Mouse (Mus musculus) gastrocnemius, adult 8-10 months (tissue): Measurements from ENCODE around the gene Arpc2. TPM values are rescaled to one million over a fixed set of nuclear protein-coding genes. Genes with fewer than 3 reads are reported as not detected.

Experiments used
- DNase-seq, 2 experiments: peaks; one replicate each; pipeline ENCODE4 v3.0.0; 2022; ENCODE audit warnings: low spot score in 2 of 2
- microRNA-seq: library from miRNA; unstranded; fragments of <30 nt; microRNA quantifications from one replicate; pipeline ENCODE4 v1.2.0, GENCODE M21; 2022
- total RNA-seq, 4 experiments: library from RNA; stranded (reverse); gene quantifications; 2 replicates each; pipeline ENCODE4 v1.2.4; 2022

Arpc2 gene
- total RNA-seq, 4 experiments from 2014 or later, result 70.0 to 81.5 (median 72.2) TPM

- no peak for DNase-seq
Measured at GRCm38 (mm10) chr1:74300347-74301110, 64.6 kb downstream of the Arpc2 start.

GRCm38 (mm10) chr1:74302229-74302628, 66.3 kb downstream of the Arpc2 start:
- DNase-seq, result no peak

DNA sequence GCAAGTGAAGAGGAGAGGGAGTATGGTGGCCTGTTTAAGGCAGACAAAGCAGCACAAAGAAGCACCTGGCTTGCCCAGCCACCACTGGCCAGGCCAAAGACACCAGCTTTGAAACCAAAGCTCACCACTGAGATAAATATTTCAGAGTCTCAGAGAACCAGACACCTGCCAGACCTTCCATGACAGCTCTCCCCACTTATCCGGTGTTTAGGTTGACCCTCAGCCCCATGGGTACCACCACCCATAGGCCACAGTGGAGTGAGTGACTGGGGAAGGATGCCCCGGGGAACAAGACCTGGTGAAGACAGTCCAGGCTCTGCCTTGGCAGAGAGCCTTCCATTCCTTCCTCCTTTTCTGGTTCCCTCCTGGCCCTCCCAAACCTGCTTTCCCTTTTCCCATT, 67.0 kb downstream of the Arpc2 start:
- DNase-seq, result no peak

GRCm38 (mm10) chr1:74303509-74304338, 67.8 kb downstream of the Arpc2 start:
- DNase-seq, result peak; percentile 75 to 79

DNA sequence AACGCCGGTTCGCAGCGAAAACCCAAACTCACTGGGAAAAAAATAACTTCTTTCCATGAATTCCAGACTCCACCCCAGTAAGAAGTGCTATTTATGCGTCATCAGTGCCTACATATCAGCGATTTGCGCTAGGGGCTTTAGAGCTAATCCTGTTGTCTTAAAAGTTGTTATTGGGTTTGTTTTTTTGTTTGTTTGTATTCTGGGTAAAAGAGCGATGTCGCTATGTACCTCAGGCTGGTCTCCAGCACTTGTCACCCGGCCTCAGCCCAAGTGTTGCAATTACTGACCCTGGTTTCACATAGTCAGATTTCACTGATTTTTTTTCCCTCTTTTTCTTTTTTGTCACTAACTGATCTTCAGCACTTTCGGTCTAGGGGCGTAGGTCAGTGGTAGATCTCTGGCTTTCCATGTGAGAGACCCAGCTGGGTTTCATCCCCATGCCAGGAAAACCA, 68.5 kb downstream of the Arpc2 start:
- DNase-seq, result no peak

DNA sequence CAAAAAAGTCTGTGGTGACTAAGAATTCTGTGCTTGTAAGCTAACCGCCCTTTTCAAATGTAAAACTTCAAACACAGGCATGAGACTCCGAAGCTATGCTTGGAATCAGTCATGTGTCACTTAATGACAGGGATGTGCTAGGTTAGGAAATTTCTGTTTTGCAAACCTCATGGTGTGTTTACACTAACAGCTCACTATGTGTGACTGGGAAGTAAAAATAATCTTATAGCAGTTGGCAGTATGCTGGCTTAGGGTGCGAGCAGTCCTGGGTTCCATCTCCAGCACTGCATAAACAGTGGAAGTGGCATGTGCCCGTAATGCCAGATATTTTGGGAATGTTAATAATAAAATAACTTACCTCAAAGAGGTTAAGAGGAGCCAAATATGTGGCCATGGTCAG, 69.1 kb downstream of the Arpc2 start:
- DNase-seq, result no peak

DNA sequence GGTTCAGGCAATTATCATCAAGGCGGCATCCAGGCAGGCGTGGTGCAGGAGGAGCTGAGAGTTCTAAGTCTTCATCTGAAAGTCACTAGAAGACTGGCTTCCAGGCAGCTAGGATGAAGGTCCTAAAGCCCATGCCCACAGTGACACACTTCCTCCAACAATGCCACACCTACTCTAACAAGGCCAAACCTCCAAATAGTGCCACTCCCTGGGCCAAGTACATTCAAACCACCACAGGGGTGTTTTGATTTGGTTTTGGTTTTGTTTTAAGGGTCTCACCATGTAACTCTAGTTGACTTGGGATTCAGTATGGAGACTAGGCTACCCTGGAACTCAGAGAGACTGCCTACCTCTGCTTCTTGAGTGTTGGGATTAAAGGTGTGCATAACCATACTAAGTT, 69.6 kb downstream of the Arpc2 start, which contains the start of gene Tmbim1:
Gene Tmbim1, minus strand, starts transcription at position 101 of the 400 bp plus-strand sequence.
- DNase-seq, result no peak

DNA sequence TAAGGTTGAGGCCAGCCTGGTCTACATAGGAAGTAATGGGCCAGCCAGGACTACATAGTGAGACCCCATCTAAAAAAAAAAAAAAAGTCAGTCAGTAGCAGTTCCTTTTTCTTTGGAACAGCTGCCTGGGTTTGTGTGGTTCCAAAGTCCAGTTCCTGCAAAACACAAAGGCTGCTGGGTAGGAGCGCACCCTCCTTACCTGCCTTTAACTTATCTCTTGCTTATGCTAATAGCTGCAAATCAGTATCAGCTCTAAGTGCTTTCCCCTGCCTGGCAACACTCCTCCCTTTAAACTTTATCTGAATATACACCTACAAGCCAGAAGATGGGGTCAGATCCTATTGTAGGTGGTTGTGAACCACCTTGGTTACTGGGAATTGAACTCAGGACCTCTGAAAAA, 71.3 kb downstream of the Arpc2 start:
- DNase-seq, result no peak

GRCm38 (mm10) chr1:74308001-74308964, 72.4 kb downstream of the Arpc2 start:
- DNase-seq, result no peak

DNA sequence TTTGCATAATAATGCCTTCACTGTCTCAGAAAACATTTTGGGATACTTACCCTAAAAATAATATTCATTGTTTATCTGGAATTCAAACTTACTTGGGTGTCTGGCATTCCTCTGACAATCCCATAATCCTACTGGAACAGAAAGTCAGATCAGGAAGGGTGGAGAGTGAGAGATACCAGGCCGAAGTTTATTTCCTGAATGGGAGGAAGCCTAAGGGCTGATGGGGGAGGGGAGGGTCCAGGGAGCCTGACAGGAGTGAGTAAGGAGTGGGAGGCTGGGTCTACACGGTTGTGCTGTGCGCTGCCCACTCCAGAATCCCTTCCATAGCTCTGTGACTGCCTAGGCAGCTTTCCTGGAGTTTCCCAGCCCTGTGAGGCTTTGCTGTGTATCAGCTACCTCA, 73.9 kb downstream of the Arpc2 start:
- DNase-seq, result no peak

DNA sequence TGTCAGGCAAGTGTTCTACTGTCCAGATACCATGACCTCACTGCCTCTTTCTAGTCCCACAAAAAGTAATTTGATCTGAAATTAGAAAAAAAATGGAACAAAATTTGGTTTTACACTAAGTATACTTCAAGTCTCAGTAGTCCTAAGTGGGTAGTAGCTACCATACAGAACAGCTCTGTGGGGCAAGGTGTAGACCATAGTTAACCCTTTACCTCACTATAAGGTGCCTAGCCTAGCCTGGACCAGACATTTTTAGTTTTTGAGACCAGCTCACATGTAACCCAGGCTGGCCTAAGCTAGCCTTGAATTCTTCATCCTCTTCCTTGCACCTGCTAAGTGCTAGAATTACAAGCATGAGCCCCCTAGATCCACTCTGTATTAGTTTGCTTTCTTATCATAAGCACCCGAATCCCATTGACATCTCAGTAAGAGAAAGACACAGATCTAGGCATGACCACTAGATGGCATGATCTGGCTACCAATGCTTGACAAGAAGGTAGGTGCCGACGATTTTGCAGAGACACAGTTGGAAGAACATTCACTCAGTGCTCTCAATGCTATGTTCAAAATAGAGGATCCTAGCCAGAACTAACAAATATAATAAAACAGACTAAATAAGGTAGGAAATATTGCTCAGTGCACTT, 77.3 kb downstream of the Arpc2 start:
- DNase-seq, result no peak

DNA sequence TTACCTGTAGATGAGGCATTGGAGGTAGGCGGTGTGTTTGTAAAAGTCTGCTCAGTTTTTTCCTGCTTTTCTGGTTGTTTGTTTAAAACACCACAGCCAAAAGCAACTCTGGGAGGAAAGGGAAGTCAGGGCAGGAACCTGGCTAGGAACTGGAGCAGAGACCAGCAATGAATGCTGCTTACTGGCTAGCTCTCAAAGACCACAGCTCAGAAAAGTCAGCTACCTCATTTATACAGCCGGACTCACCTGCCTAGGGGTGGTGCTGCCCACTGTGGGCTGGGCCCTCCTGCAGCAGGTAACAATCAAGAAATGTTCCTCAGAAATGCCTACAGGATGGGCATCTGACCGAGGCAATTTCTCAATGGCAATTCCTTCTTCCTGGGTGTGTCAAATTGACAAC, 78.9 kb downstream of the Arpc2 start:
- no peak for DNase-seq

GRCm38 (mm10) chr1:74316114-74316827, 80.4 kb downstream of the Arpc2 start:
- DNase-seq, result no peak

Small RNA genes lying within 50 kb of the gene (microRNA-seq; reads per million reads assigned to microRNA genes)
- not detected for gene Mir1928

Other genes starting within 250 kb of the Arpc2 start
- 100 to 1,000 TPM; 217 to 331 (median 279) TPM for gene Tns1, start 111.6 kb upstream of the Arpc2 start, total RNA-seq
- not detected for gene Rufy4, start 110.5 kb upstream of the Arpc2 start, total RNA-seq
- gene Cxcr2, start 82.1 kb upstream of the Arpc2 start, total RNA-seq, result not detected
- not detected for gene Cxcr1, start 41.5 kb upstream of the Arpc2 start, total RNA-seq
- gene Gpbar1, start 42.5 kb downstream of the Arpc2 start, total RNA-seq, result not detected
- 10 to 100 TPM; 73.2 to 88.7 (median 78.0) TPM for gene Aamp, start 48.7 kb downstream of the Arpc2 start, total RNA-seq
- 10 to 100 TPM; 51.9 to 56.2 (median 53.1) TPM for gene Pnkd, start 48.8 kb downstream of the Arpc2 start, total RNA-seq
- gene Tmbim1, start 69.5 kb downstream of the Arpc2 start, total RNA-seq, result 10 to 100 TPM; 31.3 to 38.1 (median 32.9) TPM
- gene Catip, start 126.0 kb downstream of the Arpc2 start, total RNA-seq, result under 1 TPM in 3 of 4 experiments, not detected in 1; 0.21 to 0.44 (median 0.36) TPM
- gene Slc11a1, start 139.1 kb downstream of the Arpc2 start, total RNA-seq, result 1 to 10 TPM; 2.1 to 6.5 (median 5.1) TPM
- 100 to 1,000 TPM; 105 to 110 (median 107) TPM for gene Ctdsp1, start 155.4 kb downstream of the Arpc2 start, total RNA-seq
- gene Vil1, start 173.3 kb downstream of the Arpc2 start, total RNA-seq, result not detected